Mouse (Mus musculus): ENCODE results near the gene F3. TPM values are rescaled to one million over a fixed set of nuclear protein-coding genes. Genes with fewer than 3 reads are reported as not detected.

The F3 gene
- polyA plus RNA-seq, 1 experiment from 2014 or later = 99.3 TPM

DNA sequence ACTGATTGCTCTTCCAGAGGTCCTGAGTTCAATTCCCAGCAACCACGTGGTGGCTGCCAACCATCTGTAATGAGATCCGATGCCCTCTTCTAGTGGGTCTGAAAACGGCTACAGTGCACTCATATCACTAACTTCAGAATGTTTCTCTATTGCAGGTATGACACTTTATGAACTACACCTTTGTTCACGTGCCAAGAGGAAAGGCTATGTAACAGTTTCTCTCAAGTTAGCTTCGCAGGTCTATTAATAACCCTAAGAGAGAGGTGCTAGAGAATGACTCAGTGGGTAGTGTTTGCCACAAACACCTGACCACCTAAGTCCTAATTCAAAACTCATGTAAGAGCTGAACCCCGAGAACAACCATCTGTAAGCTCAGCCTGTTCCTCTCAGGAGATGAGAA, 59.7 kb downstream of the F3 start:
- ATAC-seq (peak; percentile 89), DNase-seq (ENCODE audit: low spot score) (peak; percentile 83)
- 0 out of 2 replicates have a peak, but pooled peaks cover 3% of the 10 kb centered on the region for H3K36me3 ChIP-seq (ENCODE audit: insufficient read depth, low read length)
- no peaks in the 10 kb centered on the region for H3K4me1 ChIP-seq (ENCODE audit: insufficient read depth, low read depth, low read length)
- no peak for TF ChIP-seq CTCF (IDR thresholded peaks at IDR 0.05)
- peak; percentile 72 for TF ChIP-seq EP300 (IDR thresholded peaks at IDR 0.05)
- no peak overlapping the region for H3K4me3 ChIP-seq (ENCODE audit: low read depth, low read length)
- H3K27ac ChIP-seq (ENCODE audit: low read length) = 0 out of 2 replicates have a peak overlapping the region, but pooled peaks have one; percentile 6
- no peaks in the 10 kb centered on the region for H3K27me3 ChIP-seq (replicated peaks; ENCODE audit: insufficient read depth, low read length)
- 65% methylated on average over 6 of the region's 6 CpGs for WGBS
- H3K9ac ChIP-seq (replicated peaks; ENCODE audit: low read depth) = no peak overlapping the region
- H3K9me3 ChIP-seq (ENCODE audit: low read length) = no peaks in the 10 kb centered on the region
- no peak overlapping the region for H3K4me2 ChIP-seq (replicated peaks; ENCODE audit: low read depth, low read length)

Other genes with a start within 250 kb of the F3 start
- 45.4 and 48.7 TPM in 2 replicates for gene Slc44a3, start 191.1 kb upstream of the F3 start, polyA plus RNA-seq (2015; fragmentation: Nextera tagmentation; extraction: Ambion mirVana)
- not detected in 2 replicates for gene 4930432M17Rik, start 52.8 kb upstream of the F3 start, polyA plus RNA-seq (2015; fragmentation: Nextera tagmentation; extraction: Ambion mirVana)
- gene Abcd3, start 91.8 kb downstream of the F3 start, polyA plus RNA-seq (2015; fragmentation: Nextera tagmentation; extraction: Ambion mirVana) = 94.1 and 100 TPM in 2 replicates
- 56.8 and 67.2 TPM in 2 replicates for gene Arhgap29, start 229.0 kb downstream of the F3 start, polyA plus RNA-seq (2015; fragmentation: Nextera tagmentation; extraction: Ambion mirVana)

Measured in lung, postnatal 0 days (tissue).